Mouse (Mus musculus) brain, embryonic 18.5 days (tissue): ENCODE measurements around the gene N4bp3.
"Not testable (repeated sequence)": the region's sequence is repeated elsewhere in the genome, so short reads cannot be mapped to it uniquely, and the experiment has no call there.

Experiments used
- DNase-seq: peaks from one replicate; pipeline ENCODE4 v3.0.0-alpha.2; 2012; ENCODE audit warnings: low read depth, low spot score

Gene N4bp3

DNA sequence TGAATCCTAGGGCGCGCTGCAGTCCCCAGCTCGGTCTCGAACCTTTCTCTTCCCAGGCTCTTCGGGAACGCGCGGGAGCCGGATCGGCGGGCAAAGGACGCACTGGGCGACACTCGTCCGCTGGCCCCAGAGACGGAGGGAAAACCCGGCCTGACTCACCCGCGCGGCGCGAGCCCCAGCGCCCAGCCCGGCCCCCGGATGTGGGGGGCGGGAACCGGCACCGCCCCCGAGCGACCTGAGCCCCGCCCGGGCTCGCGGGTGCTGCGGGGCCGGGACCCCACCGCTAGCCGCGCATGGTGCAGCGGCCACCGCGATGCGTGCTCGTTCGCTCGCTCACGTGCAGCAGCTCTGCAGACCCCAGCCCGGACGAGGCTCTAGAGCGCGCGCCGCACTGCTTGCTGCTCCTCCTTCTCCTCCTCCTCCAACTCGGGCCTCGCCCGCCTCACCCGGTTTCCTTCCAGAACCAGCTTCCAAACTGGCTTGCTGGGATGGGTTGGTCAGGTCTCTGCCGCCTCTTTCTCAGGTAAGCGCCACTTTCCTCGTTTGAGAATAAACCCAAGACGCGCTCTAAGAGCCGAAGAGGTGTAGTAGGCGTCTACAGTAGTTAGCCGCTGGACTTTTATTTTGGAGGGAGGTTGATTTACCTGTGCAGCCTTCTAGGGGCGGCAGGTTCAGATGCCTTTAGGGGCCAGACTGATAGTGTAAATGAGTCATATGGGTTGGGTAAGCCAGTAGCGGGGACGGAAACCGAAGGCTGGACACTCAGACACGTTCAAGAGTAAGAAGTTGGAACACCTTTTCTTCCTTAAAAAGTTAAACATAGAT is at the start of gene N4bp3, which contains the start of gene D930048N14Rik:
Gene N4bp3, minus strand, starts transcription at position 152 of the 825 bp plus-strand sequence.
Gene D930048N14Rik, plus strand, starts transcription at position 264 of the 825 bp plus-strand sequence.
- DNase-seq, result no peak

DNA sequence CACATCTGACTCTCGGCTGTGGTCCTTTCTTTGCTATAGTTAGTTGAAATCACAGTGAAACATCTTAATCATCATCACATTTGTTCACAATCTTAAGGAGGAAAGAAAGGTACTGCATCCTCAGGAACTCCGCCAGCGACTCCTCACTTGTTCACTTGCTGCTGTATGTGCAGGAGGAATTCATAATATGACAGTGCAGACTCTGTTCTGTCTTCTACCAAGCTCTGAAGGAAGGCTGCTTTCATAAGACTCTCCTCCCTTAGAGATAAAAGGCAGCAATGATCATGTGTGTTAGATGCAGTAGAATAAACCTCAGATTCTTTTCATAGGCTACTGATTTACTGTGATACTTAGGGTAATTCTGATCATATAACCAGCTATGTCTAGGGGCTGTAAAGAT is 44.3 kb upstream of the N4bp3 start:
- DNase-seq, result no peak

DNA sequence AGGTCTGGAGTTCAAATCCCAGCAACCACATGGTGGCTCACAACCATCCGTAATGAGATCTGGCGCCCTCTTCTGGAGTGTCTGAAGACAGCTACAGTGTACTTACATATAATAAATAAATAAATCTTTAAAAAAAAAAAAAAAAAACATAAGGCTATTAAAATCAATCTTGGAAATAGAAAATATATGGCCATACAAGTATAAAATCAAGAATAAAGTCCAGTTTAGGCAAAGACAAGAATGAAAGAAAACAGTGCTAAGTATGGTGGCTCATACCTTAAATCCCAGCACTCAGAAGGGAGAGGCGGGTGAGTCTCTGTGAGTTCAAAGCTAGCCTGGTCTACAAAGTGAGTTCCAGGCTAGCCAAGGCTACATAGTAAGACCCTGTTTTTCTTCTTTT is 40.0 kb upstream of the N4bp3 start:
- not testable (repeated sequence) for DNase-seq

GRCm38 (mm10) chr11:51689343-51689742 is 38.7 kb upstream of the N4bp3 start:
- DNase-seq, result no peak

DNA sequence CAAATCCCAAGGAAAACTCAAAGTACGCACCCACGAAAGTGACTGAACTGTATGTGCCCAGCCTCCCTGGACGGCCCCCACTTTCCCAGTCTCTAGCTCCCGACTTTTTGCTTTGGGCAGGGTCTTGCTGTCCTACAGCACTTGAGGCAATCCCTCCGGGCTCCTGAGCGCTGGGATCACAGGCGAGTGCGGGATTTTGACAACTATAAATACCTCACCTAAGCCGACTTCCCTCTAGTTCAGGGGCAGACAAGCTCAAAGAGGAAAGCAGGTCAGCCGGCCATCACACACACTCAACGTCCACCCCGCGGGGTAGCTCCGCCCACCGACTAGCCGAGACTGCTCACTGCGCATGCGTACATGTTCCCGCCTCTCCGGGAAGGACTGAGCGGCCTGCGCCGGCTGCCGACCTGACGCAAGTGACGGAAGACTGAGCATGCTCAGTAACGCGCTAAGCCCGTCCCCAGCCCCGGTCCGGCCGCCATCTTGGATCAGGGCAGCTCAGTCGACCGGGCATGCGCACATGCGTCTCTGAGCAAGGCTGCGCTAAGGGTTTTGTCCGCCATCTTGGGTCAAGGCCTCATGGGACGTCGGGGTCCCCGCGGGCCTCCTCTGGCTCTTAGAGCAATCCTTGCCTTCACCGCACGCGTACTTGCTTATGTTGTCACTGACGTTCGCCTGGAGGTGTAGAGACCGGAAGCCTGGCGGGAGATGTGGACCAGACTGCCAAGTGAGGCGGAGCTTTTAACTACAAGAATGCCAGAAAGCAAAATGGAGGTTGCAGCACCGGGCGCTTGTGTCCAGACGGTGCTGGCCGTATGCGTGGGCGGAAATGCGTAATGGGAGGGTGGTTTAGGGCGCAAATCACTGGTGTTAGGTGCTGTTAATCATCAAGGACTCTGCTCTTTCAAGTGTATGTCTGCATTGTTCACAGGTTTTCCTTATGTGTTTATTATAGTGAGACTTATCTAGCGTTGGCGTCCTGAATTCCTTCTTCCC is 38.0 kb upstream of the N4bp3 start, which contains the start of gene 0610009B22Rik:
Gene 0610009B22Rik, minus strand, starts transcription at position 545 of the 999 bp plus-strand sequence.
- DNase-seq, result peak; percentile 99

DNA sequence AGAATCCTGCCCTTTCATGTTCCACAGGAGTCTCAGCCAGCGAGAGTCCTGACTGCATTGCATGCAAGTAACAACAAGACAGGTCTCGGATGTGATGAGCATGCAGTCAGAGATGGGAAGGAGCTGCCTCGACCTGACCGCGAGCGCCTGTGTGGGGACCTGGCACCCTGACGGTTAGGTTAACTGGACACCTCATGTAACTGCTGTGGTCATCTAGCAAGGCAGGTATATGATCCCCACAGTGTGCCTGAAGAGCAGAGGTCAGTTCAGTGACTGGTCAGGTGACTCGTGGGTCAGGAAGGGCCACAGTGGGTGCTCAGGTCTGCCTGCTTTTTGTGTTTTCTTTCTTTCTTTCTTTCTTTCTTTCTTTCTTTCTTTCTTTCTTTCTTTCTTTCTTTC is 31.3 kb upstream of the N4bp3 start:
- DNase-seq, result no peak

GRCm38 (mm10) chr11:51681324-51681975 is 30.8 kb upstream of the N4bp3 start:
- peak; percentile 50 for DNase-seq

DNA sequence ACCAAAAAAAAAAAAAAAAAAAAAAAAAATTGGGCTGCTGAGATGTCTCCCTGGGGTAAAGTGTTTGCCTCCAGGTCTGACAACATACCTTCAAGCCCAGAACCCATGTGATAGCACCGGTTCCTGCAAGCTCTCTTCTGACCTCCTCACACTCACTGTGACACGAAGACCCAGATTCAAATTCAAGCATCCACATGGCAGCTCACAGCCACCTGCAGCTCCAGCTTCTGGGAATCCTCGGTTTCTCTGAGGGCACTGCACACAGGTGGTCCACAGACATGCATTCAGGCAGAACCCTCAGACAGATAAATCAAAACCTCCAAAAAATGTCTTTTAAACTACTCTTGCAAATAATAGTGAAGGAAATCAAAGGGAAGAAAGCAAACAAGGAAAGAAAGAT is 28.8 kb upstream of the N4bp3 start:
- DNase-seq, result no peak

GRCm38 (mm10) chr11:51677737-51678418 is 27.2 kb upstream of the N4bp3 start:
- DNase-seq, result no peak

DNA sequence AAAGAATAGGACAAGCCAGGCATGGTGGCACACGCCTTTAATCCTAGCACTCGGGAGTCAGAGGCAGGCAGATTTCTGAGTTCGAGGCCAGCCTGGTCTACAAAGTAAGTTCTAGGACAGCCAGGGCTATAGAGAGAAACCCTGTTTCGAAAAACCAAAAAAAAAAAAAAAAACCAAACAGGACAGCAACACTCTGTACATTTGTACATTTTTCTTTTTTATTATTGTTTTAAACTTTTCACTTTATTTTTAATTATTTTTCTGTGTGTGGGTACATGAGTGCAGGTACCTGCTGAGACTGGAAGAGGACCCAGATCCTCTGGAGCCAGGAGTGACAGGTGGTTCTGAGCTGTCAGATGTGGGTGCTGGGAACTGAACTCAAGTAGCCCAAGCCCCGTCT is 24.7 kb upstream of the N4bp3 start:
- no peak for DNase-seq

- DNase-seq, result no peak
Observed at GRCm38 (mm10) chr11:51673291-51673690, 22.6 kb upstream of the N4bp3 start.

DNA sequence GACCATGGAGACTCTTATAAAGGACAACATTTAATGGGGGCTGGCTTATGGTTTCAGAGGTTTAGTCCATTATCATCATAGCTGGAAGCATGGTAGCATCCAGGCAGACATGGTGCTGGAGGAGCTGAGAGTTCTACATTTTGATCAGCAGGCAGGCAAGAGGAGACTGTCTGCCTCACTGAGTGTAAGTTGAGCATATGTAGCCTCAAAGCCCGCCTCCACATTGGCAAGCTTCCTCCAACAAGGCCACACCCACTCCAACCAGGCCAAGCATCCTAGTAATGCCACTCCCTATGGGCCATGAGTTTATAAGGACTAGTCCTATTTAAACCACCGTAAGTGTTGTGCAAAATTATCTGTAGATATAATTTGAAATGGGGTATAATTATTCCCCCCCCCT is 20.7 kb upstream of the N4bp3 start:
- no peak for DNase-seq

DNA sequence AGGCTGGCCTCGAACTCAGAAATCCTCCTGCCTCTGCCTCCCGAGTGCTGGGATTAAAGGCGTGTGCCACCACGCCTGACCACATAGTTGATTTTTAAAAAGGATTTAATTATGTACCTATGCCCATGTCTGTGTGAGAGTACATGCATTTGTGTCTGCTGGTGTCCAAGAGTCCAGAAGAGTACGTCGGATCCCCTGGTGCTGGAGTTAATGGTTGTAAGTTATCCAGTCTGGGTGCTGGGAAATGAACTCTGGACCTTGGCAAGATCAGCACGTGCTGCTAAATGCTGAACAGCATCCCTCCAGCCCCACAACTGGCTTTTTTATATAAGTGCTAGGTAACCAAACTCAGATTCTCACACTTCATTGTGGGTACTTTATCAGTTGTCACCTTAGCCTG is 20.2 kb upstream of the N4bp3 start:
- DNase-seq, result no peak

GRCm38 (mm10) chr11:51664747-51665146 is 14.1 kb upstream of the N4bp3 start:
- not testable (repeated sequence) for DNase-seq

GRCm38 (mm10) chr11:51662632-51663031 is 12.0 kb upstream of the N4bp3 start:
- no peak for DNase-seq

DNA sequence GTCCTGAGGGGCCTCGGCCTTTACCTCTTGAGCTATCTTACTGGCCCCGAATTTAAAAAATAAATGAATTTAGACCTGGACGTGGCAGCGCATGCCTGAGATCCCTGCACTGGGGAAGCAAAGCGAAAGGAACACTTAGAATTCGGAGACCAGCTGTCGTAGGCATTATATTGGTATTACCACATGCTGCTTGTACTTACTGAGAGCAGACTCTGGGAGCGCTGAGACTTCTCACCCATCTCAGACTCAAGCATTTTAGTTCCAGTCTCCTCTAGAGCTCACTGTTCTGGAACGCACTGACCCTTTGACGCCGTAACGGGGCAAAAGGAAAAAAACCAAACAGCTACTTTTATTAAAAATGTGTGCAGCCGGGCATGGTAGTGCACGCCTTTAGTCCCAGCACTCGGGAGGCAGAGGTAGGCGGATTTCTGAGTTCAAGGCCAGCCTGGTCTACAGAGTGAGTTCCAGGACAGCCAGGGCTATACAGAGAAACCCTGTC is 11.3 kb upstream of the N4bp3 start:
- no peak for DNase-seq

DNA sequence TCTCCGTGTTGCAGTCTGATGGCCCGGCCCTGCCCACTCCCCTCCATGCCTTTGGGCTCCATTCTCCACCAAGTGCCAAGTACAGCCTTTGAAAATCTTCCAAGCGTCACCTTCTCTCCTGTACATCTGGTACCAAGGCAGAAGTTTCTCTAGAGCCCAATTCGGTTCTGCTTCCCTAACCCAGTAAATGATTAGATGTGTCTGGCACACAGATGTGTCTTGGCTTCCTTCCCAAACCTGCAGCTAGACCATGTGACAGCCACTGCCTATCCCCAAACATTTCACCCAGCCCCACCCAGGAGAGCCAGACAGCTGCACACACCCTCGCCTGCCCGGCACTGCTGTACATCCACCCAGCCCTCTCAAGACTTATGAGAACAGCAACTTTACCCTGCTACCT is 8.1 kb upstream of the N4bp3 start:
- DNase-seq, result no peak

- DNase-seq, result no peak
Observed at GRCm38 (mm10) chr11:51658291-51658690, 7.6 kb upstream of the N4bp3 start.

DNA sequence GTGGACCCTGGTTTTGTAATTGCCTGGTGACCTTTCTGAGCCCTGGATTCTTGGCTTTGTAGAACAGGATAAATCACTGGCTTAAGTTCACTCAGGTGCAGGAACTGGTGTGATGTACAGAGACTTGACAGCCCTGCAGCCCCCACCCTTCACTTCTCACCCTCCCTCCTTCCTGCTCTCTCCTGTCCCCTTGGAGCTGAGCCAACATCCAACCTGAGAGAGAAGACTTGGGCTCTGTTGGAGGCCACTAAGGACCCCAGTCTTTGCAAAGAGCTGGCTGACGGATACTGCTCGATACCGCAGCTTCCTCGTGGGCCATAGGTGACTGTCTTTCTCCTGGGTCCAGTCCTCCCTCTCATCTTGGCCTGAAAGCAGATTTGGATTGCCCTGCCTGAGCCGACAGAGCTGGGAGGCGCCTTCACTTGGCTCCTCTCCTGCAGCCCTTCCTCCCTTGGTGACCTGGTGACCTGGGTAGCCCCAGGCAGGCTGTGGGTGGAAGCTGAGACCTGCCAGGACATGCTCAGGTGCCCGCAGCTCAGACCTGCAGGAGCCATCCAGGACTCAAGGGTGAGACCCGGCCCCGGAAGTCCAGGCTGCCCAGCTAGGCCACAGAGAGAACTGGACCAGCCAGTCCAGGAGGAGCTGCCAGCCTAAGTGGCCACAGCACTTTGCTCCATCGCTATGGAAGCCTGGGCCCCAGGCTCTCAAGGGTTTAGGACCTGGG is 6.3 kb upstream of the N4bp3 start:
- DNase-seq, result no peak

GRCm38 (mm10) chr11:51654891-51655290 is 4.2 kb upstream of the N4bp3 start:
- no peak for DNase-seq
